Mouse (Mus musculus): ENCODE data around the gene D930048N14Rik. TPM values are rescaled to one million over a fixed set of nuclear protein-coding genes. Genes with fewer than 3 reads are reported as not detected.
"Not testable (repeated sequence)": the region's sequence is repeated elsewhere in the genome, so short reads cannot be mapped to it uniquely, and the experiment has no call there.

Gene D930048N14Rik
- polyA plus RNA-seq, 1 experiment from 2014 or later, result 1.00 TPM

GRCm38 (mm10) chr11:51677737-51678418 lies 27.1 kb downstream of the D930048N14Rik start:
- H3K36me3 ChIP-seq, result no peaks in the 10 kb centered on the region
- H3K27ac ChIP-seq, result no peak overlapping the region
- peaks cover 4% of the 10 kb centered on the region for H3K4me1 ChIP-seq (replicated peaks)
- WGBS, result 64% methylated on average over 6 of the region's 6 CpGs
- no peak overlapping the region for H3K4me3 ChIP-seq
- no peaks in the 10 kb centered on the region for H3K9me3 ChIP-seq (replicated peaks)
- no peak overlapping the region for H3K9ac ChIP-seq
- ATAC-seq (replicated peaks; ENCODE audit: insufficient number of reproducible peaks, insufficient read depth, low FRiP score, low read depth), result no peak
- H3K4me2 ChIP-seq, result no peak overlapping the region
- no peaks in the 10 kb centered on the region for H3K27me3 ChIP-seq

GRCm38 (mm10) chr11:51679466-51679865 lies 28.7 kb downstream of the D930048N14Rik start:
- H3K4me3 ChIP-seq, result no peak overlapping the region
- H3K27ac ChIP-seq, result no peak overlapping the region
- peaks cover 4% of the 10 kb centered on the region for H3K4me1 ChIP-seq (replicated peaks)
- WGBS, result 68% methylated on average over 3 of the region's 3 CpGs
- no peak overlapping the region for H3K4me2 ChIP-seq
- no peaks in the 10 kb centered on the region for H3K9me3 ChIP-seq (replicated peaks)
- no peak for ATAC-seq (replicated peaks; ENCODE audit: insufficient number of reproducible peaks, insufficient read depth, low FRiP score, low read depth)
- H3K9ac ChIP-seq, result no peak overlapping the region
- no peaks in the 10 kb centered on the region for H3K36me3 ChIP-seq
- H3K27me3 ChIP-seq, result no peaks in the 10 kb centered on the region

GRCm38 (mm10) chr11:51681324-51681975 lies 30.7 kb downstream of the D930048N14Rik start:
- 28% methylated on average over 13 of the region's 13 CpGs for WGBS
- H3K27ac ChIP-seq, result no peak overlapping the region
- no peaks in the 10 kb centered on the region for H3K9me3 ChIP-seq (replicated peaks)
- H3K36me3 ChIP-seq, result peaks cover 6% of the 10 kb centered on the region; the same call in 1 of the 2 replicates
- H3K9ac ChIP-seq, result no peak overlapping the region
- ATAC-seq (replicated peaks; ENCODE audit: insufficient number of reproducible peaks, insufficient read depth, low FRiP score, low read depth), result no peak
- peak overlapping the region; percentile 25 for H3K4me3 ChIP-seq
- peak overlapping the region; percentile 51 for H3K4me2 ChIP-seq
- peaks cover 4% of the 10 kb centered on the region for H3K4me1 ChIP-seq (replicated peaks)
- H3K27me3 ChIP-seq, result no peaks in the 10 kb centered on the region

- no peak overlapping the region for H3K9ac ChIP-seq
Measured at GRCm38 (mm10) chr11:51681976-51682374, 31.2 kb downstream of the D930048N14Rik start.

GRCm38 (mm10) chr11:51688330-51689328 lies 37.9 kb downstream of the D930048N14Rik start, which contains the start of gene 0610009B22Rik:
0610009B22Rik (minus strand) TSS chr11:51688874.
- Histone ChIP-seq H3K36me3 (peaks cover 12% of the 10 kb centered on the region; the same call in 1 of the 2 replicates), H3K4me2 (peak within 1 kb of the TSS; percentile 67), H3K27ac (peak within 1 kb of the TSS; percentile 100), H3K4me3 (peak within 1 kb of the TSS; percentile 62), H3K27me3 (no peaks in the 10 kb centered on the region), H3K9ac (peak within 1 kb of the TSS; percentile 70), H3K4me1 (replicated peaks) (peaks cover 9% of the 10 kb centered on the region), H3K9me3 (replicated peaks) (no peaks in the 10 kb centered on the region)
- peak; percentile 99 for ATAC-seq (replicated peaks; ENCODE audit: insufficient number of reproducible peaks, insufficient read depth, low FRiP score, low read depth)
- under 1% methylated on average over 60 of the region's 60 CpGs for WGBS

More at GRCm38 (mm10) chr11:51681976-51682374, 31.2 kb downstream of the D930048N14Rik start:
- WGBS, result 33% methylated on average over 8 of the region's 8 CpGs
- Histone ChIP-seq H3K4me1 (replicated peaks) (peaks cover 4% of the 10 kb centered on the region), H3K4me3 (no peak overlapping the region), H3K27me3 (no peaks in the 10 kb centered on the region), H3K36me3 (peaks cover 6% of the 10 kb centered on the region; the same call in 1 of the 2 replicates), H3K27ac (no peak overlapping the region), H3K9me3 (replicated peaks) (no peaks in the 10 kb centered on the region), H3K4me2 (peak overlapping the region; percentile 51; the same call in 1 of the 2 replicates)
- no peak for ATAC-seq (replicated peaks; ENCODE audit: insufficient number of reproducible peaks, insufficient read depth, low FRiP score, low read depth)

GRCm38 (mm10) chr11:51689343-51689742 lies 38.6 kb downstream of the D930048N14Rik start:
- Histone ChIP-seq H3K4me3 (peak overlapping the region; percentile 62), H3K36me3 (peaks cover 12% of the 10 kb centered on the region; the same call in 1 of the 2 replicates), H3K9me3 (replicated peaks) (no peaks in the 10 kb centered on the region), H3K27me3 (no peaks in the 10 kb centered on the region), H3K9ac (0 out of 2 replicates have a peak overlapping the region, but pooled peaks have one; percentile 65), H3K27ac (peak overlapping the region; percentile 100), H3K4me1 (replicated peaks) (peaks cover 9% of the 10 kb centered on the region), H3K4me2 (peak overlapping the region; percentile 66)
- ATAC-seq (replicated peaks; ENCODE audit: insufficient number of reproducible peaks, insufficient read depth, low FRiP score, low read depth), result no peak
- 22% methylated on average over 6 of the region's 6 CpGs for WGBS

- H3K9ac ChIP-seq; H3K27ac ChIP-seq; ATAC-seq (replicated peaks; ENCODE audit: insufficient number of reproducible peaks, insufficient read depth, low FRiP score, low read depth); H3K9me3 ChIP-seq (replicated peaks); H3K4me2 ChIP-seq; H3K27me3 ChIP-seq; H3K4me3 ChIP-seq; H3K4me1 ChIP-seq (replicated peaks): not testable (repeated sequence)
- WGBS, result 87% methylated on average over 2 of the region's 3 CpGs
- H3K36me3 ChIP-seq, result peaks cover 11% of the 10 kb centered on the region
Measured at GRCm38 (mm10) chr11:51690597-51690996, 39.8 kb downstream of the D930048N14Rik start.

GRCm38 (mm10) chr11:51694984-51695383 lies 44.2 kb downstream of the D930048N14Rik start:
- WGBS, result 93% methylated on average over 3 of the region's 3 CpGs
- H3K9me3 ChIP-seq (replicated peaks), result no peaks in the 10 kb centered on the region
- H3K4me3 ChIP-seq, result no peak overlapping the region
- H3K4me1 ChIP-seq (replicated peaks), result 0 out of 2 replicates have a peak, but pooled peaks cover under 1% of the 10 kb centered on the region
- H3K27me3 ChIP-seq, result no peaks in the 10 kb centered on the region
- no peak overlapping the region for H3K27ac ChIP-seq
- peaks cover 50% of the 10 kb centered on the region for H3K36me3 ChIP-seq
- no peak for ATAC-seq (replicated peaks; ENCODE audit: insufficient number of reproducible peaks, insufficient read depth, low FRiP score, low read depth)
- H3K4me2 ChIP-seq, result no peak overlapping the region
- H3K9ac ChIP-seq, result no peak overlapping the region

GRCm38 (mm10) chr11:51702831-51703230 lies 52.1 kb downstream of the D930048N14Rik start:
- H3K36me3 ChIP-seq, result peaks cover 65% of the 10 kb centered on the region
- H3K27ac ChIP-seq, result no peak overlapping the region
- no peak for ATAC-seq (replicated peaks; ENCODE audit: insufficient number of reproducible peaks, insufficient read depth, low FRiP score, low read depth)

GRCm38 (mm10) chr11:51703379-51703998 lies 52.7 kb downstream of the D930048N14Rik start:
- no peak overlapping the region for H3K4me2 ChIP-seq
- ATAC-seq (replicated peaks; ENCODE audit: insufficient number of reproducible peaks, insufficient read depth, low FRiP score, low read depth), result no peak
- no peak overlapping the region for H3K27ac ChIP-seq
- H3K36me3 ChIP-seq, result peaks cover 67% of the 10 kb centered on the region
- H3K9ac ChIP-seq, result no peak overlapping the region
- H3K27me3 ChIP-seq, result no peaks in the 10 kb centered on the region
- 69% methylated on average over 10 of the region's 10 CpGs for WGBS
- H3K9me3 ChIP-seq (replicated peaks), result no peaks in the 10 kb centered on the region
- H3K4me1 ChIP-seq (replicated peaks), result no peaks in the 10 kb centered on the region
- no peak overlapping the region for H3K4me3 ChIP-seq

More at GRCm38 (mm10) chr11:51702831-51703230, 52.1 kb downstream of the D930048N14Rik start:
- no peaks in the 10 kb centered on the region for H3K4me1 ChIP-seq (replicated peaks)
- H3K9ac ChIP-seq, result no peak overlapping the region
- H3K4me3 ChIP-seq, result no peak overlapping the region
- H3K27me3 ChIP-seq, result no peaks in the 10 kb centered on the region
- WGBS, result 82% methylated on average over 3 of the region's 3 CpGs
- H3K9me3 ChIP-seq (replicated peaks), result no peaks in the 10 kb centered on the region
- no peak overlapping the region for H3K4me2 ChIP-seq

All from heart, embryonic 15.5 days (tissue).